Mouse (Mus musculus): ENCODE data around the gene Dkk2. TPM values are rescaled to one million over a fixed set of nuclear protein-coding genes. Genes with fewer than 3 reads are reported as not detected.

The Dkk2 gene
- polyA plus RNA-seq, 1 experiment from 2014 or later: 1.5 TPM

- no peaks in the 10 kb centered on the region for H3K27me3 ChIP-seq
- 58% methylated on average over 8 of the region's 8 CpGs for WGBS
- no peaks in the 10 kb centered on the region for H3K4me1 ChIP-seq (replicated peaks)
- ATAC-seq (replicated peaks; ENCODE audit: insufficient number of reproducible peaks, insufficient read depth, low FRiP score, low read depth): no peak
- no peak overlapping the region for H3K9ac ChIP-seq
- H3K4me3 ChIP-seq: no peak overlapping the region
- H3K9me3 ChIP-seq (replicated peaks): no peaks in the 10 kb centered on the region
- no peak overlapping the region for H3K4me2 ChIP-seq
- no peaks in the 10 kb centered on the region for H3K36me3 ChIP-seq
- H3K27ac ChIP-seq: no peak overlapping the region
These were observed 40.2 kb downstream of the Dkk2 start for GRCm38 (mm10) chr3:132125227-132125740.

- no peak overlapping the region for H3K4me2 ChIP-seq
- H3K4me3 ChIP-seq: no peak overlapping the region
- H3K27me3 ChIP-seq: no peaks in the 10 kb centered on the region
- no peak overlapping the region for H3K9ac ChIP-seq
- H3K9me3 ChIP-seq (replicated peaks): no peaks in the 10 kb centered on the region
- no peak for ATAC-seq (replicated peaks; ENCODE audit: insufficient number of reproducible peaks, insufficient read depth, low FRiP score, low read depth)
- no peaks in the 10 kb centered on the region for H3K36me3 ChIP-seq
- H3K4me1 ChIP-seq (replicated peaks): no peaks in the 10 kb centered on the region
- no peak overlapping the region for H3K27ac ChIP-seq
- 92% methylated on average over 1 of the region's 1 CpGs for WGBS
These were observed 44.7 kb downstream of the Dkk2 start for GRCm38 (mm10) chr3:132129730-132130274.

DNA sequence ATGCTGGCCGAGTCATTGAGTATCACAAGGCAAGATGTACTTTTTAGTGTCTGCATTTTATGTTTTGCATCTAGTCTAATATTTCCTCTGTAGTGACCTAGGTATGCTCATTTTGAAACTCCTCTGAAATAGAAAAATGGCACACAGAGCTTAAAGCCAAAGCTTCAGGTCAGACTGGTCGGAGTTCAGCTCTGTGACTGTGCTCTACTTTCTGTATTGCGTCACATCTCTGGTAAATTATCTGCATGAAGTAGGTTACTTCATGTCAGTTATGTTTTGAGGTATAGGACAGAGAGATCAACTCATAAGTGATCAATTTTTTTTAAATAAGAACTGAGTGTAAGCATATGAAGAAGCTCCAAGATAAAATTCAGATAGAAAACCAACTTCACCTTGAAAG is 45.7 kb downstream of the Dkk2 start:
- no peaks in the 10 kb centered on the region for H3K4me1 ChIP-seq (replicated peaks)
- no peak overlapping the region for H3K27ac ChIP-seq
- no peak overlapping the region for H3K4me2 ChIP-seq
- no peak overlapping the region for H3K4me3 ChIP-seq
- H3K9me3 ChIP-seq (replicated peaks): no peaks in the 10 kb centered on the region
- H3K36me3 ChIP-seq: no peaks in the 10 kb centered on the region
- 88% methylated on average over 3 of the region's 3 CpGs for WGBS
- no peaks in the 10 kb centered on the region for H3K27me3 ChIP-seq
- no peak for ATAC-seq (replicated peaks; ENCODE audit: insufficient number of reproducible peaks, insufficient read depth, low FRiP score, low read depth)
- H3K9ac ChIP-seq: no peak overlapping the region

DNA sequence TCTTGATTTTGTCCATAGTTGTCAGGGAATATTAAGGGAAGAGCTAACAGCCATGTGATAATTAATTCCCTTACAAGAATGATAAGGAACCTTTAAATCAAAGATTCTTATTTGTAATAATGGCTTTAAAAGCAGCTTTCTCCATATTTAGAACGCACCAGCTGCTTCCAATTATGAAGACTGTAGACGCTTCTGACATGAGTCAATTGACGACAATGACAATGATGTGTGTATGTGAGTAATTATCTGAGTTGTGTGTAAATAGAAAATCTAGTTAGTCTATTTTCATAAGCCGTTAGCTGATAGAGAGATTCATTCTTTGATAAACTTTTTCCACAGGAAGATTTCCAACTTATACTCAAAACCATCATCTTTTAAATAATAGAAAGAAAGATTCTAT is 46.8 kb downstream of the Dkk2 start:
- H3K27me3 ChIP-seq: no peaks in the 10 kb centered on the region
- ATAC-seq (replicated peaks; ENCODE audit: insufficient number of reproducible peaks, insufficient read depth, low FRiP score, low read depth): no peak
- no peak overlapping the region for H3K9ac ChIP-seq
- H3K27ac ChIP-seq: no peak overlapping the region
- H3K36me3 ChIP-seq: no peaks in the 10 kb centered on the region
- H3K4me2 ChIP-seq: no peak overlapping the region
- WGBS: 70% methylated on average over 4 of the region's 4 CpGs
- H3K4me3 ChIP-seq: no peak overlapping the region
- no peaks in the 10 kb centered on the region for H3K4me1 ChIP-seq (replicated peaks)
- no peaks in the 10 kb centered on the region for H3K9me3 ChIP-seq (replicated peaks)

GRCm38 (mm10) chr3:132134502-132134901 is 49.4 kb downstream of the Dkk2 start:
- no peak overlapping the region for H3K4me3 ChIP-seq
- H3K36me3 ChIP-seq: no peaks in the 10 kb centered on the region
- 42% methylated on average over 1 of the region's 1 CpGs for whole genome bisulfite sequencing
- H3K9me3 ChIP-seq (replicated peaks): no peaks in the 10 kb centered on the region
- ATAC-seq (replicated peaks; ENCODE audit: insufficient number of reproducible peaks, insufficient read depth, low FRiP score, low read depth): no peak
- H3K9ac ChIP-seq: no peak overlapping the region
- no peak overlapping the region for H3K4me2 ChIP-seq
- no peaks in the 10 kb centered on the region for H3K27me3 ChIP-seq
- no peak overlapping the region for H3K27ac ChIP-seq
- no peaks in the 10 kb centered on the region for H3K4me1 ChIP-seq (replicated peaks)

- no peak overlapping the region for H3K4me3 ChIP-seq
- no peaks in the 10 kb centered on the region for H3K36me3 ChIP-seq
- no peak overlapping the region for H3K27ac ChIP-seq
- no peak overlapping the region for H3K9ac ChIP-seq
- WGBS: 73% methylated on average over 11 of the region's 11 CpGs
- no peaks in the 10 kb centered on the region for H3K4me1 ChIP-seq (replicated peaks)
- H3K4me2 ChIP-seq: no peak overlapping the region
- no peaks in the 10 kb centered on the region for H3K9me3 ChIP-seq (replicated peaks)
- ATAC-seq (replicated peaks; ENCODE audit: insufficient number of reproducible peaks, insufficient read depth, low FRiP score, low read depth): no peak
- no peaks in the 10 kb centered on the region for H3K27me3 ChIP-seq
These were observed 52.8 kb downstream of the Dkk2 start for GRCm38 (mm10) chr3:132137802-132138378.

DNA sequence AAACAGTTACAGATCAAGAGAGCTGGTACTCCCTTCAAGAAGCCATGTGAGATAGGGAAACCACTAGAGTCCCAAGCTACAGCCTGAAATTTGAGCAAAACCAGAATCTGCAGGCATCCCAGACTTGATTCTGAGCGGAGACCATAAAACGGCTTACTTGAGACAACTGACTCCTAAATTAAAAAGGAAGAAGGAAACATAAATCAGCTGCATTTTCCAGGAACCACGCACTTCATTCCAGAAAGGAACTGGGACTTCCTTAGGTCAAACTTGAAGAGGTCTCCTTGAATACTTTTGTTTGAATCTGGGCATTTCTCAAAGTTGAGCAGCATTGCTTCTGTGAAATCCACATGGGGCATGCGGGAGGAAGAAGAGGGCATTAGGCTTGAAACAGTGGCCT is 55.9 kb downstream of the Dkk2 start:
- no peak overlapping the region for H3K4me2 ChIP-seq
- no peaks in the 10 kb centered on the region for H3K27me3 ChIP-seq
- no peak overlapping the region for H3K27ac ChIP-seq
- no peaks in the 10 kb centered on the region for H3K4me1 ChIP-seq (replicated peaks)
- H3K9me3 ChIP-seq (replicated peaks): no peaks in the 10 kb centered on the region
- no peak for ATAC-seq (replicated peaks; ENCODE audit: insufficient number of reproducible peaks, insufficient read depth, low FRiP score, low read depth)
- H3K36me3 ChIP-seq: no peaks in the 10 kb centered on the region
- H3K4me3 ChIP-seq: no peak overlapping the region
- H3K9ac ChIP-seq: no peak overlapping the region
- WGBS: 66% methylated on average over 4 of the region's 4 CpGs

DNA sequence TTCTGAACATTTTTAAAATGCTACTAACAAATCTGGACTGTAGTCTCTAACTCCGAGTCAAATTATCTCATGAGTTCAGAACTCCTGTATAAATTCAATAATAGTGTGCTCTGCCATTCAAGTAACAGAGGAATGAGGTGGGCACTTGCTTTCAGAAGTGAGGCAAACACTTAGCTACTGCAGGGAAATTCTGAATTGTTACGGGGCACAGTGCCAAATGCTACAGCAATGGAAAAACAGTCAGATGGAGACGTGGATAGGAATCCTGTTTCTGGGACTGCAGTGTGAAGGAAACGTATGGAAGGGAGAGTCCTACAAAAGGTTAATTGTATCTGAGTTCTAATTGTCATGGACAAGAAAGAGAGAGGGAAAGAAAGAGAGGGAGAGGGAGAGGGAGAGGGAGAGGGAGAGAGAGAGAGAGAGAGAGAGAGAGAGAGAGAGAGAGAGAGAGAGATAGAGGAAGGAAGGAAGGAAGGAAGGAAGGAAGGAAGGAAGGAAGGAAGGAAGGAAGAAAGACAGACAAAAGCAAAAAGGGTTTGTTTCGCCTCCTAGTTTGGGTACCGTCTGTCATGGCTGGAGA is 64.4 kb downstream of the Dkk2 start:
- Histone ChIP-seq H3K27me3 (no peaks in the 10 kb centered on the region), H3K36me3 (no peaks in the 10 kb centered on the region), H3K9ac (no peak overlapping the region), H3K4me1 (replicated peaks) (no peaks in the 10 kb centered on the region), H3K9me3 (replicated peaks) (no peaks in the 10 kb centered on the region), H3K4me2 (no peak overlapping the region), H3K4me3 (no peak overlapping the region), H3K27ac (no peak overlapping the region)
- WGBS: 43% methylated on average over 6 of the region's 6 CpGs
- no peak for ATAC-seq (replicated peaks; ENCODE audit: insufficient number of reproducible peaks, insufficient read depth, low FRiP score, low read depth)

GRCm38 (mm10) chr3:132158817-132159216 is 73.7 kb downstream of the Dkk2 start:
- H3K27ac ChIP-seq: no peak overlapping the region
- H3K27me3 ChIP-seq: no peaks in the 10 kb centered on the region
- H3K9me3 ChIP-seq (replicated peaks): no peaks in the 10 kb centered on the region
- WGBS: 81% methylated on average over 2 of the region's 2 CpGs
- H3K4me2 ChIP-seq: no peak overlapping the region
- H3K4me1 ChIP-seq (replicated peaks): no peaks in the 10 kb centered on the region
- no peak for ATAC-seq (replicated peaks; ENCODE audit: insufficient number of reproducible peaks, insufficient read depth, low FRiP score, low read depth)
- no peak overlapping the region for H3K9ac ChIP-seq
- H3K36me3 ChIP-seq: no peaks in the 10 kb centered on the region
- H3K4me3 ChIP-seq: no peak overlapping the region

DNA sequence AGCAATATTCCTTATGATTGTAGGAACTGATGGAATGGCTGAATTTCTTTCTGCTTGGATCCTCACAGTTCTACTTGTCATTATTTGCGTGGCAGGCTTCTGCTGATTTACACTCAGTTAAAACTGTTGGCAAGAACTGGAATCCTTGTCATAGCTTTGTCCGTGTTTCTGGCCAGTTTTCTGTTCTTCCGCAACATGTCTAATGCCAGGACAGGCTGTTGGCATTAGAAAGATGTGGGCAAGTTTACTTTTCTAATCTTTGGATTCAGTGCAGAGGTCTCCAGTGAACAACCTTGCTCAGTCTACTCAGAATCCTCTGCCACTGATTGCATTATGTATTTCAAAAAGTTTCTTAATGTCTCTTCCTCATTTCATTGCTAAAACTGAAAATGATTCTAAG is 83.8 kb downstream of the Dkk2 start:
- no peaks in the 10 kb centered on the region for H3K36me3 ChIP-seq
- no peak for ATAC-seq (replicated peaks; ENCODE audit: insufficient number of reproducible peaks, insufficient read depth, low FRiP score, low read depth)
- H3K4me2 ChIP-seq: no peak overlapping the region
- no peak overlapping the region for H3K4me3 ChIP-seq
- H3K4me1 ChIP-seq (replicated peaks): no peaks in the 10 kb centered on the region
- no peaks in the 10 kb centered on the region for H3K9me3 ChIP-seq (replicated peaks)
- no peak overlapping the region for H3K9ac ChIP-seq
- H3K27ac ChIP-seq: no peak overlapping the region
- WGBS: 69% methylated on average over 3 of the region's 3 CpGs
- no peaks in the 10 kb centered on the region for H3K27me3 ChIP-seq

DNA sequence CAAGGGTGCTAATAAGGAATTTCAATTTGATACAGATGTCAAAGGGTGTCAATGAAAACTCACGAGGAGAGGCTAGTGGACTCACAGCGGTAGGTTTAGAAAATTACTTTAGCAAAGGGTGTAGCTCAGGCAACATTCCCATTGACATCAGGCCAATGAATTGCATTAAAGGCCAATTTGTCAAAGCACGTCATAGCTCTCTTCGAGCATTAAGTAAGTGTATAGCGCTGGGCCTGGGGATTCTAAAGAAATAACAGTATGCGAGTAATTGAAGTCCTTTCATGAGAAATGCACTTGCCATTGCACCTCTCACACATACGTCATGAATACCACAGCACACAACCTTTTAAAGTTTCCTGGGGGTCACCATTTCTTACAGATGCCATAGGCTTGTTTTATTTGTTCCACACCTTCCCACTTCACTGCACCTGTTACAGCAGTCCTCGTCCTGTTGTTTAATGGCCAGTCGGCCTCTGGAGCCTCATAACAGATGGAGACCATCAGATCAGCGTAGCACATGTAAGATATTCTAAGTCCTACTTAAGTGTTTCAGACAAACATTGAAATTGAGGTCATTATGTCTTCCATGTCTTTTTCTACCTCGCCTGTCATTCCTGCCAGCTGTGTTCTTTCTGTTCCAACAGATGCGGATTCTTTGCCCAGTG is 101.9 kb downstream of the Dkk2 start:
- no peaks in the 10 kb centered on the region for H3K4me1 ChIP-seq (replicated peaks)
- no peak overlapping the region for H3K9ac ChIP-seq
- WGBS: 80% methylated on average over 12 of the region's 12 CpGs
- no peaks in the 10 kb centered on the region for H3K36me3 ChIP-seq
- no peaks in the 10 kb centered on the region for H3K9me3 ChIP-seq (replicated peaks)
- ATAC-seq (replicated peaks; ENCODE audit: insufficient number of reproducible peaks, insufficient read depth, low FRiP score, low read depth): no peak
- H3K27me3 ChIP-seq: no peaks in the 10 kb centered on the region
- H3K4me3 ChIP-seq: no peak overlapping the region
- no peak overlapping the region for H3K4me2 ChIP-seq
- no peak overlapping the region for H3K27ac ChIP-seq
